Comparison of ENCODE assay signal across 8 mouse cellular contexts in genomic region chr3:58372905-58373208, GRCm38 (mm10). TPM values are rescaled to one million over a fixed set of nuclear protein-coding genes. Genes with fewer than 3 reads are reported as not detected.
A peak's percentile ranks its signal among the peaks of the same experiment; 100 is the strongest.
DNase-seq lines count a peak whose midpoint lies in the region; ATAC-seq and TF ChIP-seq lines count a peak whose summit lies in the region.

No protein-coding gene starts in this region.

- H3K9me3 ChIP-seq in kidney, postnatal 0 days (replicated peaks; ENCODE audit: low read length), result no peaks in the 10 kb centered on the region
- H3K9me3 ChIP-seq in forebrain, embryonic 11.5 days (ENCODE audit: control insufficient read depth, low read length), result no peaks in the 10 kb centered on the region
- H3K9me3 ChIP-seq in intestine, embryonic 16.5 days (ENCODE audit: control insufficient read depth, low read length), result no peaks in the 10 kb centered on the region

- H3K4me1 ChIP-seq in kidney, postnatal 0 days (replicated peaks; ENCODE audit: insufficient read depth, low read length), result peaks cover 11% of the 10 kb centered on the region; the same call in 1 of the 2 replicates
- no peaks in the 10 kb centered on the region; the same call in 1 of the 2 replicates for H3K4me1 ChIP-seq in forebrain, embryonic 11.5 days (replicated peaks; ENCODE audit: control insufficient read depth, insufficient read depth, low read length)
- H3K4me1 ChIP-seq in intestine, embryonic 16.5 days (ENCODE audit: control insufficient read depth, insufficient read depth, low read length), result peaks cover 20% of the 10 kb centered on the region

- no peak overlapping the region for H3K9ac ChIP-seq in kidney, postnatal 0 days (ENCODE audit: low read depth, low read length)
- no peak overlapping the region for H3K9ac ChIP-seq in forebrain, embryonic 11.5 days (ENCODE audit: low read length)
- H3K9ac ChIP-seq in intestine, embryonic 16.5 days (ENCODE audit: low read depth, low read length), result peak overlapping the region; percentile 34

- WGBS in kidney, postnatal 0 days, result 4% methylated on average over 5 of the region's 5 CpGs
- 13% methylated on average over 5 of the region's 5 CpGs for WGBS in forebrain, embryonic 11.5 days
- 3% methylated on average over 5 of the region's 5 CpGs for WGBS in intestine, embryonic 16.5 days

- no peaks in the 10 kb centered on the region for H3K27me3 ChIP-seq in kidney, postnatal 0 days (ENCODE audit: insufficient read depth, low read length)
- no peaks in the 10 kb centered on the region for H3K27me3 ChIP-seq in forebrain, embryonic 11.5 days (ENCODE audit: control insufficient read depth, insufficient read depth, low read length)
- H3K27me3 ChIP-seq in intestine, embryonic 16.5 days (replicated peaks; ENCODE audit: control insufficient read depth, insufficient read depth, low read length), result no peaks in the 10 kb centered on the region
- H3K27me3 ChIP-seq in myocyte (ENCODE audit: control insufficient read depth, insufficient read depth, insufficient read length), result no peaks in the 10 kb centered on the region

- DNase-seq in kidney, postnatal 0 days (ENCODE audit: low spot score), result no peak
- no peak for DNase-seq in kidney, adult 9 months
- DNase-seq in forebrain, embryonic 11.5 days (ENCODE audit: low spot score), result no peak
- DNase-seq in layer of hippocampus, postnatal 36 days, result no peak
- DNase-seq in layer of hippocampus, adult 8-10 months (ENCODE audit: low spot score in 2 of 2), result no peak

- H3K4me2 ChIP-seq in kidney, postnatal 0 days (ENCODE audit: low read length), result peak overlapping the region; percentile 49
- H3K4me2 ChIP-seq in forebrain, embryonic 11.5 days (ENCODE audit: low read depth, low read length, severe bottlenecking), result peak overlapping the region; percentile 24; the same call in 1 of the 2 replicates
- peak overlapping the region; percentile 44 for H3K4me2 ChIP-seq in intestine, embryonic 16.5 days (ENCODE audit: low read depth, low read length)
- H3K4me2 ChIP-seq in myocyte (ENCODE audit: low read depth), result peak overlapping the region; percentile 79

- H3ac ChIP-seq in myocyte (ENCODE audit: control insufficient read depth, insufficient read length), result no peak overlapping the region

- ATAC-seq in kidney, postnatal 0 days (replicated peaks; ENCODE audit: low FRiP score, low read depth), result peak; percentile 58
- no peak for ATAC-seq in forebrain, embryonic 11.5 days (replicated peaks; ENCODE audit: low FRiP score)
- peak; percentile 56 for ATAC-seq in intestine, embryonic 16.5 days
- ATAC-seq in activated CD4-positive, CD25-positive, alpha-beta regulatory T cell, adult 4 months, result no peak

- 0 out of 2 replicates have a peak overlapping the region, but pooled peaks have one; percentile 69 for H3K27ac ChIP-seq in kidney, postnatal 0 days
- no peak overlapping the region for H3K27ac ChIP-seq in forebrain, embryonic 11.5 days (ENCODE audit: low read depth, low read length)
- H3K27ac ChIP-seq in intestine, embryonic 16.5 days (ENCODE audit: low read length), result peak overlapping the region; percentile 89

- H3K4me3 ChIP-seq in kidney, postnatal 0 days (replicated peaks; ENCODE audit: low read depth, low read length), result no peak overlapping the region
- no peak overlapping the region for H3K4me3 ChIP-seq in forebrain, embryonic 11.5 days (ENCODE audit: low read depth, low read length)
- peak overlapping the region; percentile 21 for H3K4me3 ChIP-seq in intestine, embryonic 16.5 days (ENCODE audit: low read length)
- peak overlapping the region; percentile 3 for H3K4me3 ChIP-seq in myocyte

- no peaks in the 10 kb centered on the region for H3K36me3 ChIP-seq in kidney, postnatal 0 days (ENCODE audit: insufficient read depth, low read length)
- no peaks in the 10 kb centered on the region for H3K36me3 ChIP-seq in forebrain, embryonic 11.5 days (ENCODE audit: control insufficient read depth, insufficient read depth, low read length)
- no peaks in the 10 kb centered on the region for H3K36me3 ChIP-seq in intestine, embryonic 16.5 days (ENCODE audit: control insufficient read depth, insufficient read depth, low read length)
- H3K36me3 ChIP-seq in myocyte (ENCODE audit: control insufficient read depth, insufficient read depth), result no peaks in the 10 kb centered on the region

- no peaks in the 10 kb centered on the region for H3K79me2 ChIP-seq in myocyte (ENCODE audit: control insufficient read depth, insufficient read depth)

- TF ChIP-seq CTCF in kidney, postnatal 0 days (IDR thresholded peaks at IDR 0.05; ENCODE audit: low read depth), result no peak

- no peak for TF ChIP-seq POLR2A in myocyte (IDR thresholded peaks at IDR 0.05; ENCODE audit: insufficient read length, low read depth)

TF ChIP-seq in myocyte, 11 proteins besides CTCF, POLR2A, EP300 and RAD21:
- TF ChIP-seq TCF3 (IDR thresholded peaks at IDR 0.05; ENCODE audit: insufficient read length, low read depth) (no peak), USF1 (IDR thresholded peaks at IDR 0.05; ENCODE audit: low read depth) (no peak), MAX (IDR thresholded peaks at IDR 0.05; ENCODE audit: low read depth) (no peak), E2F4 (IDR thresholded peaks at IDR 0.05; ENCODE audit: insufficient read depth) (no peak), POLR2AphosphoS2 (IDR thresholded peaks at IDR 0.05; ENCODE audit: insufficient read length, low read depth) (no peak), CEBPB (IDR thresholded peaks at IDR 0.05; ENCODE audit: insufficient read depth, poor library complexity, severe bottlenecking) (no peak), MYOD1 (IDR thresholded peaks at IDR 0.05; ENCODE audit: control insufficient read depth in 1 of 3, insufficient read length in 2 of 3, low read depth in 2 of 3) (no peak), REST (IDR thresholded peaks at IDR 0.05; ENCODE audit: insufficient read depth, insufficient read length) (no peak), TCF12 (IDR thresholded peaks at IDR 0.05; ENCODE audit: insufficient read depth, poor library complexity, severe bottlenecking) (no peak), SRF (IDR thresholded peaks at IDR 0.05; ENCODE audit: control insufficient read depth, insufficient read length, low read depth) (no peak), MYOG (IDR thresholded peaks at IDR 0.05; ENCODE audit: control insufficient read depth in 1 of 3, insufficient read depth in 1 of 3, insufficient read length in 2 of 3, low read depth in 2 of 3) (no peak)

RNA-seq across cellular contexts. Expression of gene Tsc22d2, which starts 41.7 kb away (rescaled TPM):
- 14.5 and 17.1 TPM in 2 replicates for polyA plus RNA-seq in kidney, postnatal 0 days (2015; fragmentation: Nextera tagmentation; extraction: Ambion mirVana)
- polyA plus RNA-seq in forebrain, embryonic 11.5 days (2014; fragmentation: Nextera tagmentation; extraction: Ambion mirVana), result 12.5 and 17.4 TPM in 2 replicates
- 5.0 and 6.1 TPM in 2 replicates for polyA plus RNA-seq in intestine, embryonic 16.5 days (2015; fragmentation: Nextera tagmentation; extraction: Ambion mirVana)
- 14.2 TPM for polyA plus RNA-seq in myocyte (2012; fragmentation: generic; extraction: Trizol)
- polyA plus RNA-seq in activated CD4-positive, CD25-positive, alpha-beta regulatory T cell, adult 4 months (2017; shearing (Covaris generic)), result 10 to 100 TPM in 1 of 2 experiments, 1 to 10 TPM in 1; 7.4 to 15.1 TPM
- total RNA-seq in layer of hippocampus, postnatal 36 days (2021), result 10 to 100 TPM; 40.0 to 44.7 TPM
- 10 to 100 TPM; 38.3 to 39.8 (median 39.0) TPM for total RNA-seq in layer of hippocampus, adult 8-10 months (2022)

Comparison
In these comparisons a context has a peak if more than half of its experiments do, and no peak if none do; other contexts are left out.
1. ATAC-seq: peak in kidney, postnatal 0 days (single experiment) and intestine, embryonic 16.5 days (single experiment); none in forebrain, embryonic 11.5 days (single experiment) and activated CD4-positive, CD25-positive, alpha-beta regulatory T cell, adult 4 months (single experiment).
2. H3K4me2 ChIP-seq: peak in every context shown above with its lines; median percentile 79 in myocyte; 49 in kidney, postnatal 0 days; 44 in intestine, embryonic 16.5 days; 24 in forebrain, embryonic 11.5 days.
3. H3K4me3 ChIP-seq: peak in intestine, embryonic 16.5 days (single experiment) and myocyte (single experiment); none in kidney, postnatal 0 days (single experiment) and forebrain, embryonic 11.5 days (single experiment).